Mouse (Mus musculus): ENCODE measurements around the gene Slc4a7.
"Not testable (repeated sequence)": the region's sequence is repeated elsewhere in the genome, so short reads cannot be mapped to it uniquely, and the experiment has no call there.

Gene Slc4a7

DNA sequence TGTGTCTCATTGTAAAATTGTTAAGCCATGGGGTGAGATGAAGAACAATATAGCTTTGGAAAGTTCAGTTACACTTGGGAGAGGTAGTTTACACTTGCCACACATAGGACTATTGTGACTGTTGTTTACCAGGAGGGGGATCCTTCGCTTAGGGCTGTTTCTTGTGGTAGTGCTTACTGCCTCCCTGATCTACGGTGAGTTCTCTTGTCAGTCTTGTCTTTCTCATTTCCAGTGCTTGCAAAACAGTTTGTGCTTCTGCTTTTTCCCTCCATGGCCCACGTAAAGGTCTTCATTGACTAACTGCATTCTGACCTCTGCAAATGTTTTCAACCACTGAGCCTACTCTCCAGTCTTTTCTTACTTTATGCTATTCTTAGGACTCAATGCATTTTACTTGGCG, 98.3 kb downstream of the Slc4a7 start:
- DNase-seq (ENCODE audit: low spot score in 2 of 2) = no peak

GRCm38 (mm10) chr14:14800810-14801209, 98.7 kb downstream of the Slc4a7 start:
- no peak for DNase-seq (ENCODE audit: low spot score in 2 of 2)

GRCm38 (mm10) chr14:14803115-14803514, 101.0 kb downstream of the Slc4a7 start, which contains the start of gene Nek10:
Gene Nek10, plus strand, starts transcription at chr14:14803415.
- not testable (repeated sequence) for DNase-seq (ENCODE audit: low spot score in 2 of 2)

GRCm38 (mm10) chr14:14803921-14804517, 101.9 kb downstream of the Slc4a7 start:
- DNase-seq (ENCODE audit: low spot score in 2 of 2) = no peak

GRCm38 (mm10) chr14:14804518-14805212, 102.6 kb downstream of the Slc4a7 start:
- no peak for DNase-seq (ENCODE audit: low spot score in 2 of 2)

DNA sequence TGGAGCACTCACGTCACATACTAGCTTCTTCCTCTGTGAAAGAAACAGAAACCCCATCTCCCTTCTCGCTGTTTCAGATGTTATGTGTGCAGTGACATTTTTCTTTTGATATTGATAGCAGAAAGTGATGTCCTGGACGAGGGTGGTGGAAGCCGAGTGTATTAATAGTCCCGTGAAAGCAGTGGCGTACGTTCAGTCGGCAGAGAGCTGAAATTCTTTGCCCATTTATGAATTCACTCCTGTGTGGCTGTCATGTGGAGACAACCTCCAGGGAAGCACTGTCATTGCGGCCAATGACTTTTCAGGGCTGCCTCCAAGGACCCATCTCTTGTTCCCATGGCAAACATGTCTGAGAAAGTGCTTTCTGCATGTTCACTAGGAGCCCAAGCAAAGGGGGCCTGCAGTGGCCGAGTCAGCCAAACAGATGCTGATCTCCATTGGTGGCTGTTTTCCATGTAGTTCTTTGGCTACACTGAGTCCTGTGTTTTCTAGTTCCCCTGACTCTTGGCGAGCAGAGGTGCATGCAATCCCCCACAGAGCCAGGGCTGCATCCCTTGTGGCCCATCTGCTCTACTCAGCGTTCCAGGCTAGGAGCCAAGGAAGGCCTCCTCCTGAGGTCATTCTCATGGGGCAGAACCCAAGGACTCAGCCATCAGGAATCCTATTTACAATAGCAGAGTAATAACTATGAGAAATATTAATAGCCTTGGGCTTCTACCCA, 130.6 kb downstream of the Slc4a7 start:
- DNase-seq (ENCODE audit: low spot score in 2 of 2) = peak; percentile 85 to 90

DNA sequence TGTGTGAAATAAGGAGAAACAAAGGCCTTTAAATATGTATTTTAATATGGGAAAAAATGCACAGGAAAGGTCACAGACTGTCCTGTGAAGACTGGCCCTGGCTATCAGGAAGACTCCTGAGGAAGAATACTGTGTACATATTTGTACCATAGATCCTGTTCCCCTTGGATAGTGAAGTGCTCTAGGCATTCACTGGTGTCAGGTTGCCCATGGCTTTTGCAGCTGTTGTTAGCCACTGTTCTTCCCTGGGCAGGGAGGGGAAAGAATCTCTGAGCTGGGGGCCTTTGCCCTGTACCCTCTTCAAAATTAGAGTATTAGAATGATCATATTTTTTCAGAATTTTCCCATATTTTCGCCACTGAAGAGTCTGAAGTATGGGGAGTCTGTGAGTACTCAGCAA, 131.4 kb downstream of the Slc4a7 start:
- no peak for DNase-seq (ENCODE audit: low spot score in 2 of 2)

DNA sequence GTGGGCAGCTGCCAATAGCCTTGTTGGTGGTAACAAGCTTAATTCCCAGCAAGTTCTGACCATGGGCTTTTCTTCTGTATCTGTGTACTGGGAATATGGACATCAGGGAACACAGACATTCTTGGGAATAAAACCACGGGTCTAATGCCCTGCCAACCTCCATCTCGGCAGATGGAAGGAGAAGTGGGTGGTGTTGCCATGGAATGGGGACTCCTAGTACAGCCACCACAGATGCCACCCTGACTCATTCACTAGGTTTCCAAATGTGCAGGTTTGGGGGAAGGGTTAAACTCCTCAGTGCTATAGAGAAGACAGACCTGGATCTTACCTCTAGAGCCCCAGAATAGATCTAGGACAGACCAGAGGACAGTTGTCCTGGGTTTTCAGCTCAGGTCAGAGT, 132.2 kb downstream of the Slc4a7 start:
- DNase-seq (ENCODE audit: low spot score in 2 of 2) = no peak

- no peak for DNase-seq (ENCODE audit: low spot score in 2 of 2)
These were observed 135.5 kb downstream of the Slc4a7 start for GRCm38 (mm10) chr14:14837627-14838026.

DNA sequence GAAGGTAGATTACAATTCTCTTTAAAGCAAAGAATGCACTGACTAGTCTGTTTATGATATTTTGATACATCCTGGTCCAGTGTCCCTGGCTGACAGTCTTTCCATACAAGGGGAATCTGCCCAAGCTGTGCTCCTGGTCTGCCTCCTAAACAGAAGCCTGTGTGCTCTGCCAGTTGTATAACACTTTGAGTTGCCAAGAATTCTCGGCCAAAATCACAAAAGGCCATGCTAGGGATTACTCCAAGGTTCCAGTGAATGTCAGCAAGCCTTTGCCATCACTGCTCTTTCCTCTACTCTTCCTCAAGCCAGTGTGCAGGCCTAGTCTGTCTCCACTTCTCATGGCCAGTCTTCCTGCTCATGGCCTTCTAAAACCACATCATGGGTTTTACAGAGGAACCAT, 136.0 kb downstream of the Slc4a7 start:
- DNase-seq (ENCODE audit: low spot score in 2 of 2) = peak in 1 of 2 experiments; percentile 13

DNA sequence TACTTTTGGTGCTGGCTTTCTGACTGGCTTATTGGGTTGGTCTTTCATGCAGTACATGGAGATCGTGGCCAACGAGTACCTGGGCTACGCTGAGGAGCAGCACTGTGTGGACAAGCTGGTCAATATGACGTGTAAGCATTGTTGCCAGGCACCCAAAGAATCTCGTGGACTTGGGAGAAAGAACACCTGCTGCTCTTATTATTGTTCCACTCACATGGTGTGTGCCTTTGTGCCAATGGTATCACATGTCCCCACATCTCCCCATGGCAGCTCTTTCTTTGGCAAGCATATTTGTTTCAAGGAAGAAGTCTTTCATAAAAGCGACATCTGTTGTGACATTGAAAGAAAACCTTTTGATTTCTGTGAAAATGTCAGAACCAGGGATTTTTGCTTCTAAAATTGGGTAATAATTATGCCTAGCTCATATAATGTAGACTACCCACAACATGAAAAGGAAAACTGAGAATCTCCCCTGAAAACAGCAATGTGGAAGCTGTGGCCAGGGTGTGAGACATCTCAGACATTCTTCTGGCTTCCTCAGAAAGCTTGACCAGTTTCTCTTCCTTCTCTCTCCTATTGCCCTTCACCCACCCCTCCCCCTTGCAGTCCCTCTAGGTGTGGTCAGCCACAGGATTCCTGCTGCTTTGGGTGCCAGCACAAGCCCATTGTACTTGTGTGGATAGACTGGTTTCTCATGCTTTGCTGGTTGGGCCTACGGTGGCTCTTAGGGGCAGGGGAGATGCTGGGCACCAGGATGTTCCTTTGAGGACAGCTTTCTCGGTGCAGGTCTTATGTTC, 140.9 kb downstream of the Slc4a7 start:
- no peak for DNase-seq (ENCODE audit: low spot score in 2 of 2)

Measured in heart, adult 9 months (tissue).